Mouse (Mus musculus) Patski (cell line): ENCODE results near the gene Nanos2. TPM values are rescaled to one million over a fixed set of nuclear protein-coding genes. Genes with fewer than 3 reads are reported as not detected.

Experiments
- ATAC-seq: fragments of 100-300 bp; one replicate; pipeline ENCODE4 v1.8.0; 2021
- CTCF ChIA-PET: fragments of 350-600 bp; sonication (Branson Sonifier 250); formaldehyde crosslinking; loops from one replicate; lab custom pipeline; 2022; ENCODE audit warnings: inconsistent platforms; lab: Charles Lee
- POLR2A ChIA-PET: fragments of 350-600 bp; sonication (Branson Sonifier 250); formaldehyde crosslinking; loops from one replicate; lab custom pipeline; 2022; ENCODE audit warnings: antibody characterized with exemption, inconsistent platforms; lab: Charles Lee
- DNase-seq: peaks from one replicate; pipeline ENCODE4 v3.0.0-alpha.2; 2011; ENCODE audit warnings: low read depth, low spot score
- H3K27me3 ChIP-seq: fragments of 371-371 bp; one replicate; pipeline ENCODE4 v1.5.1; 2021
- CTCF ChIP-seq: fragments of 100-300 bp; IDR thresholded peaks from one replicate; pipeline ENCODE4 v1.5.1; 2021
- in situ Hi-C: fragments of 300-500 bp; cut with MboI; formaldehyde crosslinking; loops from 3 replicates; pipeline ENCODE4 v1.11.1; 2018; ENCODE audit warnings: low pct_unique_long_range_greater_than_20kb, mixed read lengths
- polyA plus RNA-seq: library from polyadenylated mRNA; unstranded; gene quantifications from one replicate; pipeline ENCODE4 v1.2.3, GENCODE M21; 2021

Gene Nanos2
- polyA plus RNA-seq, 1 experiment from 2014 or later, result not detected

- POLR2A ChIA-PET, result no interaction called here
- ATAC-seq, result no peak
- no peak for DNase-seq
- in situ Hi-C loops, result no loop called here
- no peak for TF ChIP-seq CTCF
- CTCF ChIA-PET, result no interaction called here
- H3K27me3 ChIP-seq, result no peaks in the 10 kb centered on the region
Observed at GRCm38 (mm10) chr7:19016042-19016441, 28.8 kb downstream of the Nanos2 start.

GRCm38 (mm10) chr7:19017909-19018308, 30.7 kb downstream of the Nanos2 start:
- in situ Hi-C loops, result no loop called here
- POLR2A ChIA-PET, result no interaction called here
- peaks cover 2% of the 10 kb centered on the region for H3K27me3 ChIP-seq
- no peak for DNase-seq
- no peak for ATAC-seq
- TF ChIP-seq CTCF, result no peak
- CTCF ChIA-PET, result no interaction called here

- ChIA-PET CTCF (interaction anchor here (1.8 kb wide), 1 partner anchor 15 kb away, joined by 6 read pairs; no protein-coding TSS in a partner anchor), POLR2A (no interaction called here)
- peaks cover 2% of the 10 kb centered on the region for H3K27me3 ChIP-seq
- DNase-seq, result no peak
- no peak for TF ChIP-seq CTCF
- in situ Hi-C loops, result no loop called here
- no peak for ATAC-seq
Observed at GRCm38 (mm10) chr7:19021048-19021447, 33.8 kb downstream of the Nanos2 start.

DNA sequence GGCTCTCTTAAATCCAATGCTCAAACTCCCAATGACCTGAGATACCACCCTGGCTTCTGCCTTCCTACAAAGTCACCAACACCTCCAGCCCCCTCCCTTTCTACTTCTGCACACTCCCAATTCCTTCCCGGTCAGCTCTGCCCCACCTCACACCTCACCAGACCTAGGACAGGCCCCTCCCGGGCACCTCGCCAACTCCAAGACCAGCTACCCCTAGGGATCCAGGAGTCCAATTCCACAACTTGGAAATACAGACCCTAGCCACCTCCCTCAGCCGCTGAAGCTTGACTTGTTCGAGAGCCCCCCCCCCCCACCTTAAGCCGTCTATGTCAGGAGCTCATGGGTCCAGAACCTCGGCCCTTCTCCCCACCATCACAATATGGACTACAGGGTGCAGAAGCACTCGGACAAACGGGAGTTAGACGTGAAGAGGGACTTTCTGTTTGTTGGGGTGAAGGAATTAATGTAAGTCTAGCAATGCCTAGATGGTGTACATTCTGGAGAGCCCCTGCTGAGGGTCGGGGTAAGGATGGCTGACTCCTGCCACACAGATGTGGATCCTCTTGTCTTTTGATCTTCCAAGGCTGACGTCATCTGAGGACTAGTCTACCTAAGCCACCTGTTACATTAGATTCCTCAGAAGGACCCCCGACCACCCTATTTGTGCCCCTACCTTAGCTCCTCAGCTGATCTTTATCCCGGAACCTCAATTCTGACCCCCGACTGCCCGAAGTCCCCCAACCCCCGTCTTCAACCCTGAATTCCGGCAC, 35.2 kb downstream of the Nanos2 start:
- no peak for DNase-seq
- peaks cover 2% of the 10 kb centered on the region for H3K27me3 ChIP-seq
- in situ Hi-C loops, result no loop called here
- ChIA-PET POLR2A (interaction anchor here (1.1 kb wide), 1 partner anchor 58 kb away, joined by 3 read pairs; no protein-coding TSS in a partner anchor), CTCF (interaction anchor here (0.8 to 3.0 kb wide), 5 partner anchors 11 to 126 kb away, joined by 3 to 17 read pairs (median 4); no protein-coding TSS in a partner anchor)
- no peak for TF ChIP-seq CTCF
- ATAC-seq, result no peak

DNA sequence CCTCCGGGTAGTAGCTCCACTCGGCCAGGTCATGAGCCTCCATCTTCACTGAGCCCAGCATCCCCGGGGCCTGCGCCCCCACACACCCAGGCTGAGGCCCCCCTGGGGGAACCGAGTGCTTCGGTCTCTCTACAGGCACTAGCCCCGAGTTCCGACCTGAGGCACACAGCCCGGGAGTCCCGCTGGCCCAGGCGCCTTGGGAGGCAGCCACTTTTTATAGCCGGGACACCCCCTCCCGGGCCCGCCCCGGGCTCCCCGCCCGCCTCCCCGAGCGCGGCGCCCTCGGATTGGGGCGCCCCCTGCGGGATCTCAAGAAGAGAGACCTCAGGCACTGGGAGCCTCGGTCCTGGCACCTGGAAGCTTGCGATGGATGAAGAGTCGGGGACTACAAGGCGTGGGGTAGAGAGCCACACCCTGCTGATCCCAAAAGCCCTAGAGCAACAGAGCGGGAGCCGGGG, 36.2 kb downstream of the Nanos2 start, which contains the start of gene Foxa3:
TSS of gene Foxa3 (minus strand) at position 182 of the 458 bp plus-strand sequence.
- POLR2A ChIA-PET, result interaction anchor here (1.0 to 1.1 kb wide), 2 partner anchors 21 to 57 kb away, joined by 3 read pairs; no protein-coding TSS in a partner anchor

DNA sequence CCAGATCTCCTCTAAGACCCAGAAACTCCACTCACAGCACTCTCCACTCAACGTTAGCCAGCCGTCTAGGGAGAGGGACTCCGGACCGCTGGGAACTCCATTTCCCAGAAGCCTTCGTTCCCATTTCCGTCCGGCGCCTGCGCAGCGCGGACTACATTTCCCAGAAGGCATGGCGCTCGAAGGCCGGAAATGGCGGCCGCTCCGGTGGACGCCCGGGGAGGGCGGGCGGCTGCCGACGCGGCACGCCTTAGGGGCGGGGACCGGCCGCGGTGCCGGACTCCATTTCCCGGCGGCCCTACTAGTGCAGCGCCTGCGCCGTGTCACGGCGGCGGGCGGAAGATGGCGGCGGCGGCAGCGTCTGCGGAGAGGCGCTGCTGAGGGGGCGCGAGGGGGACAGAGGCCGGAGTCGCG, 36.9 kb downstream of the Nanos2 start, which contains the start of gene Sympk:
TSS of gene Sympk (plus strand) at position 282 of the 411 bp plus-strand sequence.
- CTCF ChIA-PET, result interaction anchor here (0.9 to 3.0 kb wide), 2 partner anchors 15 to 17 kb away, joined by 3 to 17 read pairs; no protein-coding TSS in a partner anchor
- peak; percentile 72 for DNase-seq
- in situ Hi-C loops, result no loop called here
- peaks cover 2% of the 10 kb centered on the region for H3K27me3 ChIP-seq
- peak; percentile 92 for ATAC-seq
- POLR2A ChIA-PET, result no interaction called here
- no peak for TF ChIP-seq CTCF

More for the DNA sequence above, 36.2 kb downstream of the Nanos2 start, which contains the start of gene Foxa3:
- CTCF ChIA-PET, result interaction anchor here (0.8 to 3.0 kb wide), 6 partner anchors 12 to 127 kb away, joined by 3 to 17 read pairs (median 4); no protein-coding TSS in a partner anchor
- in situ Hi-C loops, result no loop called here
- H3K27me3 ChIP-seq, result peaks cover 2% of the 10 kb centered on the region
- no peak for TF ChIP-seq CTCF
- ATAC-seq (peak; percentile 42), DNase-seq (no peak)

DNA sequence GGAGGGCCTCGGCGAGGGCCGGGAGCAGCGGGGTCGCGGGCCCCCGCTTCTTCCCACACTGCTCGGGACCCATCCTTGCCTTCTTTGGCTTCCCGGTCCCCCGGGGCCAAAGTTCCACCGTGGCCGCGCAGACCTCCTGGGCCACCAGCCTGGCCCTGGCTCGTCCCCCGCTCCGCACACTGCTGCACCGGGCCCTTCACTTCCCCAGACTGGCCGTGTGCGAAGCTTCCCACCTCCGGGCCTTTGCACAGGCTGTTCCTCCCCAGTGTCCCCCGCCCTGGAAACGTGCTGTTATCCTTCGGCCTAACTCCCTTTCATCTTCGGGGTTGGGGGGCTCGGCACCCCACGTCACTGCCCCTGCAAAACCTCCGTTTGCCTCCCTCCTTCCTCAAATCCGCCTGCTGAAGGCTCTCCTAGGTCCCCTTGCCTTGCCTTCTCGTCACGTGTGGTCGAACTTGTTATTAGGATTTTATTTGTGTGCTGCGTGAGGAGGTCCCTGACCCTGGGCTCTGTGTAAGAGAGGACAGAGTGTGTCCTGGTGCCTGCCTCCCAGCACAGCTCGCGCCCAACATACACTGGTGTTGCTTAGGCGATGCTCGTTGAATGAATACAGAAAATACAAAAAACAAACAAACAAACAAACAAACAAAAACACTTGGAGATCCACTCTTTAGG, 37.5 kb downstream of the Nanos2 start:
- H3K27me3 ChIP-seq, result peaks cover 2% of the 10 kb centered on the region
- in situ Hi-C loops, result no loop called here
- TF ChIP-seq CTCF, result no peak
- no peak for DNase-seq
- ChIA-PET POLR2A (no interaction called here), CTCF (interaction anchor here (1.4 to 1.7 kb wide), 3 partner anchors 13 to 68 kb away, joined by 3 to 5 read pairs (median 4); no protein-coding TSS in a partner anchor)
- ATAC-seq, result peak; percentile 13

DNA sequence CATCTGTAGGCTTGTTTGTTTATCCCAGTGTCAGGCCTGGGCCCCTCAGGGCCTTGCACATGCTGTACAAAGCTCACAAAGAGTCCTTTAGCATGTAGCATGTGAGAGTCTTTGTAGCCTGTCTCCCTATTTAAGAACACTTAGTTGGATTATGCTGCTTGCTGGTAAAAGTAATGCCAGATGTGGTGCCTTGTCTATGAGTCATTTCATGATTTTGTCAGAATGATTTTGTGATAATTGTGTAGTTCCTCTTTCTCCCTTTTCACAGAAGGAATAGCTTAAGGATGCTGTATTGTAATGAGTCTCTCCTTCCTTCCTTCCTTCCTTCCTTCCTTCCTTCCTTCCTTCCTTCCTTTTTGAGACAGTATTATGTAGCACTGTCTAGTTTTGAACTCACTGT, 40.9 kb downstream of the Nanos2 start:
- no peaks in the 10 kb centered on the region for H3K27me3 ChIP-seq
- in situ Hi-C loops, result no loop called here
- DNase-seq, result no peak
- TF ChIP-seq CTCF, result no peak
- ATAC-seq, result no peak
- CTCF ChIA-PET, result interaction anchor here (0.8 to 1.3 kb wide), 2 partner anchors 16 to 23 kb away, joined by 3 read pairs; no protein-coding TSS in a partner anchor
- POLR2A ChIA-PET, result interaction anchor here (0.8 kb wide), 1 partner anchor 10 kb away, joined by 3 read pairs; no protein-coding TSS in a partner anchor

- POLR2A ChIA-PET, result no interaction called here
- in situ Hi-C loops, result no loop called here
- no peaks in the 10 kb centered on the region for H3K27me3 ChIP-seq
- DNase-seq (no peak), ATAC-seq (peak; percentile 63)
- no peak for TF ChIP-seq CTCF
- CTCF ChIA-PET, result interaction anchor here (0.8 to 1.2 kb wide), 2 partner anchors 24 to 132 kb away, joined by 3 read pairs; no protein-coding TSS in a partner anchor
Observed at GRCm38 (mm10) chr7:19029084-19029653, 42.0 kb downstream of the Nanos2 start.

- CTCF ChIA-PET, result no interaction called here
- DNase-seq (no peak), ATAC-seq (no peak)
- H3K27me3 ChIP-seq, result no peaks in the 10 kb centered on the region
- in situ Hi-C loops, result loop anchor here (5.0 kb wide), 1 partner anchor 134 kb away; no protein-coding TSS in a partner anchor
- no peak for TF ChIP-seq CTCF
- POLR2A ChIA-PET, result no interaction called here
Observed at GRCm38 (mm10) chr7:19031641-19032040, 44.4 kb downstream of the Nanos2 start.

Other genes starting within 250 kb of the Nanos2 start
- not detected for gene Psg19, start 188.9 kb upstream of the Nanos2 start, polyA plus RNA-seq
- gene Psg17, start 165.8 kb upstream of the Nanos2 start, polyA plus RNA-seq, result not detected
- gene Mill2, start 147.4 kb upstream of the Nanos2 start, polyA plus RNA-seq, result 0.03 TPM
- 0.33 TPM for gene Pglyrp1, start 116.1 kb upstream of the Nanos2 start, polyA plus RNA-seq
- gene Ccdc61, start 77.0 kb upstream of the Nanos2 start, polyA plus RNA-seq, result 23.7 TPM
- gene Nova2, start 61.5 kb upstream of the Nanos2 start, polyA plus RNA-seq, result 0.19 TPM
- 15.3 TPM for gene Mypop, start 3.8 kb downstream of the Nanos2 start, polyA plus RNA-seq
- 31.5 TPM for gene Irf2bp1, start 16.6 kb downstream of the Nanos2 start, polyA plus RNA-seq
- gene Foxa3, start 36.1 kb downstream of the Nanos2 start, polyA plus RNA-seq, result 0.09 TPM
- gene Sympk, start 37.0 kb downstream of the Nanos2 start, polyA plus RNA-seq, result 104 TPM
- not detected for gene Rsph6a, start 67.3 kb downstream of the Nanos2 start, polyA plus RNA-seq
- gene Dmwd, start 88.8 kb downstream of the Nanos2 start, polyA plus RNA-seq, result 73.4 TPM
- 154 TPM for gene Dmpk, start 96.4 kb downstream of the Nanos2 start, polyA plus RNA-seq
- gene Six5, start 107.2 kb downstream of the Nanos2 start, polyA plus RNA-seq, result 12.6 TPM
- 0.03 TPM for gene Gm4969, start 131.0 kb downstream of the Nanos2 start, polyA plus RNA-seq
- gene Fbxo46, start 132.5 kb downstream of the Nanos2 start, polyA plus RNA-seq, result 13.0 TPM
- gene Qpctl, start 161.9 kb downstream of the Nanos2 start, polyA plus RNA-seq, result 15.8 TPM
- gene Snrpd2, start 162.3 kb downstream of the Nanos2 start, polyA plus RNA-seq, result 108 TPM
- gene Gipr, start 178.7 kb downstream of the Nanos2 start, polyA plus RNA-seq, result 0.08 TPM
- 73.6 TPM for gene Eml2, start 189.0 kb downstream of the Nanos2 start, polyA plus RNA-seq
- gene Gpr4, start 225.1 kb downstream of the Nanos2 start, polyA plus RNA-seq, result 0.19 TPM
- 39.2 TPM for gene Opa3, start 240.9 kb downstream of the Nanos2 start, polyA plus RNA-seq